Mouse (Mus musculus): Measurements from ENCODE around the gene Aox3. TPM values are rescaled to one million over a fixed set of nuclear protein-coding genes. Genes with fewer than 3 reads are reported as not detected.

The Aox3 gene
- total and polyA plus RNA-seq, 3 experiments = 0.08 to 0.43 (median 0.14) TPM

GRCm38 (mm10) chr1:58215956-58216532 lies 103.1 kb downstream of the Aox3 start:
- H3K36me3 ChIP-seq (replicated peaks in 1 of 2; ENCODE audit: control insufficient read depth in 1 of 2, insufficient read depth in 1 of 2, low read length in 1 of 2) = no peaks in the 10 kb centered on the region
- no peak overlapping the region for H3K4me3 ChIP-seq (replicated peaks in 1 of 3; ENCODE audit: low read depth in 2 of 3, low read length in 2 of 3, poor library complexity in 1 of 3)
- no peak overlapping the region for H3K27ac ChIP-seq (ENCODE audit: insufficient read depth, low read depth)
- dilution Hi-C loops (cut with MboI; ENCODE audit: extremely low pct_ligation_motif_present, extremely low pct_unique_long_range_greater_than_20kb, low sequenced_read_pairs) = no loop called here
- in situ Hi-C loops (cut with MboI; ENCODE audit: low pct_ligation_motif_present, low pct_unique_long_range_greater_than_20kb, low sequenced_read_pairs) = no loop called here
- peaks cover 0 to 4% of the 10 kb centered on the region in 2 experiments; a peak in 1 of 4 replicates for H3K4me1 ChIP-seq (ENCODE audit: control insufficient read depth in 1 of 2, insufficient read depth in 2 of 2)
- peaks cover 2% of the 10 kb centered on the region for H3K9me3 ChIP-seq (replicated peaks; ENCODE audit: low read length)
- no peak overlapping the region for H3K4me2 ChIP-seq (ENCODE audit: insufficient read depth, low read depth, poor library complexity, severe bottlenecking)
- TF ChIP-seq IRF4 (IDR thresholded peaks at IDR 0.05; ENCODE audit: low read depth, low read length) (no peak), HCFC1 (IDR thresholded peaks at IDR 0.05; ENCODE audit: low read depth, low read length) (no peak), TBP (conservative IDR thresholded peaks at IDR 0.05; ENCODE audit: low read depth, low read length) (no peak), EP300 (IDR thresholded peaks at IDR 0.05; ENCODE audit: low read length) (no peak), MXI1 (IDR thresholded peaks at IDR 0.05; ENCODE audit: low read depth, low read length) (no peak), ZMIZ1 (IDR thresholded peaks at IDR 0.05; ENCODE audit: low read depth, low read length) (no peak), TCF12 (IDR thresholded peaks at IDR 0.05; ENCODE audit: low read depth, low read length) (no peak), UBTF (IDR thresholded peaks at IDR 0.05; ENCODE audit: low read depth, low read length) (no peak), CHD1 (IDR thresholded peaks at IDR 0.05; ENCODE audit: low read depth, low read length) (no peak), MEF2A (IDR thresholded peaks at IDR 0.05; ENCODE audit: borderline replicate concordance, low read depth, low read length) (no peak), E2F4 (IDR thresholded peaks at IDR 0.05; ENCODE audit: insufficient replicate concordance, low read depth, low read length) (no peak), ETS1 (conservative IDR thresholded peaks at IDR 0.05; ENCODE audit: low read depth, low read length) (no peak), JUND (conservative IDR thresholded peaks at IDR 0.05; ENCODE audit: low read depth, low read length) (no peak)
- H3K9ac ChIP-seq (ENCODE audit: insufficient read depth, low read depth) = no peak overlapping the region
- H3K27me3 ChIP-seq (replicated peaks) = no peaks in the 10 kb centered on the region
- no peak for DNase-seq (ENCODE audit: extremely low read depth)
- no peaks in the 10 kb centered on the region for H3K79me2 ChIP-seq (replicated peaks; ENCODE audit: control insufficient read depth, extremely low read depth, insufficient read depth, poor library complexity, severe bottlenecking)

GRCm38 (mm10) chr1:58221070-58221469 lies 108.1 kb downstream of the Aox3 start:
- TF ChIP-seq ZMIZ1 (IDR thresholded peaks at IDR 0.05; ENCODE audit: low read depth, low read length) (no peak), ZKSCAN1 (IDR thresholded peaks at IDR 0.05; ENCODE audit: borderline replicate concordance, low read depth, low read length) (no peak), ZNF384 (IDR thresholded peaks at IDR 0.05; ENCODE audit: low read depth, low read length) (no peak), MYC (IDR thresholded peaks at IDR 0.05; ENCODE audit: low read depth, low read length) (no peak), JUN (IDR thresholded peaks at IDR 0.05; ENCODE audit: insufficient read depth, low read depth, low read length) (no peak), BHLHE40 (IDR thresholded peaks at IDR 0.05; ENCODE audit: low read depth, low read length) (no peak), CHD2 (IDR thresholded peaks at IDR 0.05; ENCODE audit: low read length) (no peak), SIN3A (IDR thresholded peaks at IDR 0.05; ENCODE audit: low read length) (no peak), CTCF (conservative IDR thresholded peaks at IDR 0.05 in 1 of 2, IDR thresholded peaks at IDR 0.05 in 1 of 2; ENCODE audit: low read depth in 2 of 2, low read length in 2 of 2) (no peak), HCFC1 (IDR thresholded peaks at IDR 0.05; ENCODE audit: low read depth, low read length) (no peak), ELF1 (IDR thresholded peaks at IDR 0.05; ENCODE audit: low read depth, low read length) (no peak), PAX5 (IDR thresholded peaks at IDR 0.05; ENCODE audit: low read length) (no peak), TCF12 (IDR thresholded peaks at IDR 0.05; ENCODE audit: low read depth, low read length) (no peak), KAT2A (IDR thresholded peaks at IDR 0.05; ENCODE audit: insufficient replicate concordance, low read length) (no peak), RAD21 (IDR thresholded peaks at IDR 0.05; ENCODE audit: low read depth, low read length) (no peak), CHD1 (IDR thresholded peaks at IDR 0.05; ENCODE audit: low read depth, low read length) (no peak), RCOR1 (conservative IDR thresholded peaks at IDR 0.05; ENCODE audit: low read depth, low read length) (no peak), SMC3 (IDR thresholded peaks at IDR 0.05; ENCODE audit: low read depth, low read length) (no peak)
- H3K4me3 ChIP-seq (replicated peaks in 1 of 3; ENCODE audit: low read depth in 2 of 3, low read length in 2 of 3, poor library complexity in 1 of 3) = no peak overlapping the region
- no peaks in the 10 kb centered on the region for H3K79me2 ChIP-seq (replicated peaks; ENCODE audit: control insufficient read depth, extremely low read depth, insufficient read depth, poor library complexity, severe bottlenecking)
- H3K27ac ChIP-seq (ENCODE audit: insufficient read depth, low read depth) = no peak overlapping the region
- H3K9ac ChIP-seq (ENCODE audit: insufficient read depth, low read depth) = no peak overlapping the region
- no peak overlapping the region for H3K4me2 ChIP-seq (ENCODE audit: insufficient read depth, low read depth, poor library complexity, severe bottlenecking)
- dilution Hi-C loops (cut with MboI; ENCODE audit: extremely low pct_ligation_motif_present, extremely low pct_unique_long_range_greater_than_20kb, low sequenced_read_pairs) (no loop called here), in situ Hi-C loops (cut with MboI; ENCODE audit: low pct_ligation_motif_present, low pct_unique_long_range_greater_than_20kb, low sequenced_read_pairs) (no loop called here)
- no peaks in the 10 kb centered on the region for H3K36me3 ChIP-seq (replicated peaks in 1 of 2; ENCODE audit: control insufficient read depth in 1 of 2, insufficient read depth in 1 of 2, low read length in 1 of 2)
- no peaks in the 10 kb centered on the region for H3K4me1 ChIP-seq (ENCODE audit: control insufficient read depth in 1 of 2, insufficient read depth in 2 of 2)
- no peaks in the 10 kb centered on the region for H3K9me3 ChIP-seq (replicated peaks; ENCODE audit: low read length)
- no peaks in the 10 kb centered on the region for H3K27me3 ChIP-seq (replicated peaks)
- DNase-seq (ENCODE audit: extremely low read depth) = no peak

All from CH12.LX (cell line).